Mouse (Mus musculus) heart, embryonic 14.5 days (tissue): ENCODE measurements around the gene Col25a1. TPM values are rescaled to one million over a fixed set of nuclear protein-coding genes. Genes with fewer than 3 reads are reported as not detected.

Experiments
- ATAC-seq: fragments of 200-750 bp; cut with Nextera tagmentation; 2 replicates; pipeline ENCODE4 v1.8.0; 2017; ENCODE audit warnings: low read depth, moderate TSS enrichment; ENCODE audit not compliant: insufficient number of reproducible peaks, insufficient read depth, low FRiP score
- H3K27ac ChIP-seq, 2 experiments: fragments of 200-500 bp in 1 of 2; fragments of 300-500 bp in 1 of 2; sonication (generic) in 1 of 2; replicated peaks in 1 of 2; 2 replicates each; pipeline ENCODE4 v1.5.1; 2012 to 2014; ENCODE audit warnings: low read depth in 2 of 2, low read length in 2 of 2, control low read depth in 1 of 2, mild to moderate bottlenecking in 1 of 2, mixed read lengths in 1 of 2; ENCODE audit not compliant: control insufficient read depth in 1 of 2, insufficient read depth in 1 of 2
- H3K27me3 ChIP-seq: fragments of 300-500 bp; sonication (generic); 2 replicates; pipeline ENCODE4 v1.6.1; 2014; ENCODE audit warnings: mild to moderate bottlenecking, low read length, control low read depth; ENCODE audit not compliant: control insufficient read depth, insufficient read depth
- H3K36me3 ChIP-seq: fragments of 300-500 bp; sonication (generic); 2 replicates; pipeline ENCODE4 v1.6.1; 2014; ENCODE audit warnings: mild to moderate bottlenecking, control low read depth, low read length, mixed read lengths; ENCODE audit not compliant: control insufficient read depth, insufficient read depth
- H3K4me1 ChIP-seq, 2 experiments: fragments of 200-500 bp in 1 of 2; fragments of 300-500 bp in 1 of 2; sonication (generic) in 1 of 2; 2 replicates each; pipeline ENCODE4 v1.6.1; 2012 to 2014; ENCODE audit warnings: low read length in 2 of 2, control low read depth in 1 of 2, mixed read lengths in 1 of 2; ENCODE audit not compliant: control insufficient read depth in 2 of 2, insufficient read depth in 2 of 2
- H3K4me2 ChIP-seq: fragments of 300-500 bp; sonication (generic); 2 replicates; pipeline ENCODE4 v1.6.1; 2014; ENCODE audit warnings: mild to moderate bottlenecking, low read length
- H3K4me3 ChIP-seq, 2 experiments: fragments of 200-500 bp in 1 of 2; fragments of 300-500 bp in 1 of 2; sonication (generic) in 1 of 2; 2 replicates each; pipeline ENCODE4 v1.5.1; 2012 to 2014; ENCODE audit warnings: low read length in 2 of 2, mild to moderate bottlenecking in 2 of 2, control low read depth in 1 of 2, low read depth in 1 of 2, moderate library complexity in 1 of 2; ENCODE audit not compliant: control insufficient read depth in 1 of 2, insufficient read depth in 1 of 2
- H3K9ac ChIP-seq: fragments of 300-500 bp; sonication (generic); 2 replicates; pipeline ENCODE4 v1.6.1; 2014; ENCODE audit warnings: mild to moderate bottlenecking, low read length
- H3K9me3 ChIP-seq: fragments of 300-500 bp; sonication (generic); 2 replicates; pipeline ENCODE4 v1.6.1; 2016; ENCODE audit warnings: low read length, control low read depth; ENCODE audit not compliant: control insufficient read depth
- WGBS: fragments of 180-500 bp; shearing (Covaris S2); extraction: QIAGEN DNeasy Blood & Tissue Kit; methylation state at CpG from one replicate; pipeline ENCODE4 v1.1.7; 2014; 5-methylcytosine and 5-hydroxymethylcytosine counted together
- polyA plus RNA-seq: library from polyadenylated mRNA; unstranded; fragments of >200 nt; fragmentation: Nextera tagmentation; extraction: Ambion mirVana; gene quantifications from 2 replicates; pipeline ENCODE4 v1.2.1, GENCODE M21; 2014

Gene Col25a1
- polyA plus RNA-seq, result 2.0 and 2.3 TPM in 2 replicates

DNA sequence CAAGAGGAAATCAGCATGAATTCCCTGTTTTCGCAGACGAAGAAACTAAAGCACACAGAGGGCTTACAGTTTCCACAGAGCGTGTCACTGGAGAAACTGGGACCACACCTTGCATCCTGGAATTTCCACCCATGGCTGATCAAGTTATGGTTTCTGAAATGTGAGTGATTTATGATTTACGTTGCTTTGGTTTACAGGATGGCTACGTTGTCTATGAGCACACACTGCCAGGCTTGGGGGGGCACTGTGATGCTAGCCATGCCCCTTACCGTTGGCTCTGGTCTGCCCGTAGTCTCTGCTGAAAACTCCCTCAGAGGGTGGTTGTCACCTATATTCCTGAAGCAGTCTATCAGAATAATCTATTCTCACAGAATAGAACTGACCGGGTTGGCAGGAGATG, at the start of gene Col25a1:
TSS of gene Col25a1 (plus strand) at position 301 of the 400 bp plus-strand sequence.
- Histone ChIP-seq H3K9ac (no peak within 1 kb of the TSS), H3K27ac (no peak within 1 kb of the TSS), H3K27me3 (no peaks in the 10 kb centered on the region), H3K4me2 (no peak within 1 kb of the TSS), H3K36me3 (no peaks in the 10 kb centered on the region), H3K4me3 (no peak within 1 kb of the TSS), H3K9me3 (no peaks in the 10 kb centered on the region), H3K4me1 (no peaks in the 10 kb centered on the region)
- 86% methylated on average over 8 of the region's 8 CpGs for WGBS
- no peak for ATAC-seq

DNA sequence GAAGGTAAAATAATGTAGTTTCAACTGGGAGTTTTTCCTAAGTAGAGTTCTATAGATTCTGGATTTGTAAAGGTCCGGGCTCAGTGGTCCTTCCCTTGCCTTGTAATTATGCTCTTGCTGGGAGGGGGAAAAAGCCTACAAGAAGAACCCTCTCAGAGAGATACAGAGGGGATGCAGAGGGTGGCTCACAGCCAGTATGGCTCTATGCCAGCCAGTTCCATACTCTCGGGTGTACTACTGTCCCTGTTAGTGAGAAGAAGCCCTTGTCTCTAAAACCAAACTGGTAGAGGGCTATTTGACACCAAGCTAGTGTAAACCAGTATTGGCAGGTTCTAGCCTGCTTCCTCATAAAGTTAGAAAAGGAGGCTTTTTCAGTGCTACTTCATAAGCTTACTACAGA, 48.0 kb upstream of the Col25a1 start:
- WGBS, result 33% methylated on average over 2 of the region's 2 CpGs
- H3K27me3 ChIP-seq, result peaks cover 5% of the 10 kb centered on the region
- no peak overlapping the region for H3K27ac ChIP-seq
- ATAC-seq, result no peak
- H3K4me2 ChIP-seq, result no peak overlapping the region
- H3K4me1 ChIP-seq, result no peaks in the 10 kb centered on the region
- H3K9me3 ChIP-seq, result no peaks in the 10 kb centered on the region
- no peak overlapping the region for H3K9ac ChIP-seq
- H3K36me3 ChIP-seq, result no peaks in the 10 kb centered on the region
- no peak overlapping the region for H3K4me3 ChIP-seq

DNA sequence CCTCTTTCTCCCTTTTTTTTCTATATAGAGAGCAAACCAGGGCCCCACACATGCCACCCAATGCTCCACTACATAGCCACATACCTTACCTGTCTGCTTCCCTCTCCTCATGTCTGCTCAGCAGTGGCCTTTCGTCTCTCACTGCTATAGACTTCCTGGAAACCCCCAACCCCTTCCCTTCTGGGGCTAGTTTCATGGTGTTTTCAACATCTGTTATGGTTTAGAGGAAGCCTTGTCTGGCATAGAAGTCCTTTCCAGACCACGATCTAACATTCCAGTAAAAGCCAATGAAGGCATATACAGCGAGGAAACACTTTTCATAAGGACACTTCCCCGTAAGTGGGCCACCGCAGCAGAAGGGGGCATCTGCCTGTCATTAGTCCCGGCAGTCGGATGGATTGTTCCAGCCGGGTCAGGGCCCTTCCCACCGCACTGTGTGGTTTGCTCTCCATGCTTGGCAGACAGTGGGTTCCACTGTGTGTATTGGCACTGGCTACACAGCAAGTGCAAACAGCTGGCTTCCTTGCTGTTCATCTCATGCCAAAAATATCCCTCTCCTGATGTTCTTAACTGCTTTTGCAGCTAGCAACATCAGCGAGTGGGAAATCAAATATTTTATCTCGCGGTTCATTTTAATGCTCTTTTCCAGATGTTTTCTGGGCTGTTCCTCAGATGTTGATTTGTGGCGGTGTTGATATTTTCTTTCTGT, 44.8 kb upstream of the Col25a1 start:
- ATAC-seq, result no peak
- Histone ChIP-seq H3K4me2 (no peak overlapping the region), H3K9ac (no peak overlapping the region), H3K36me3 (no peaks in the 10 kb centered on the region), H3K4me3 (no peak overlapping the region), H3K4me1 (no peaks in the 10 kb centered on the region), H3K9me3 (no peaks in the 10 kb centered on the region), H3K27me3 (peaks cover 4% of the 10 kb centered on the region), H3K27ac (no peak overlapping the region)
- 63% methylated on average over 13 of the region's 13 CpGs for WGBS

DNA sequence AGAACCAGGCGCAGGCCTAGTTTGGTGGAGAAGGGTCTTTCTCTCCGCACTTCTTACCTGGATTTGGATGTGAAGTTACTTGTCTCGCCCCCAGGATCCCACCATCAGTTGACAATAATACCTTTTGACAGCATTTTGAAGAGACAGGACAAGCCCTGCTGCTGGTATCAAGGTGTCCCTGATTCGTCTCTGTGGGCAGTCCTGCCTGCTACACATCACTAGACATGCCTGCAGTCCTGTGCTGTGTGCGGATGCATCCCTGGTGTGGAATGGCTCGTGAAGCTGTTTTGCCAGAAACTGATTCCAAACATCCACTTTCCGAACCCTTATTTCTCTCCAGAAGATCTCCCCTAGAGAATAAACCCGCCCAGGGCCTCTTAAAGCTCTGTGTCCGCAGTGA, 43.8 kb upstream of the Col25a1 start:
- no peaks in the 10 kb centered on the region for H3K4me1 ChIP-seq
- H3K9me3 ChIP-seq, result no peaks in the 10 kb centered on the region
- H3K36me3 ChIP-seq, result no peaks in the 10 kb centered on the region
- H3K27me3 ChIP-seq, result peaks cover 4% of the 10 kb centered on the region
- no peak for ATAC-seq
- no peak overlapping the region for H3K27ac ChIP-seq
- H3K9ac ChIP-seq, result no peak overlapping the region
- no peak overlapping the region for H3K4me2 ChIP-seq
- no peak overlapping the region for H3K4me3 ChIP-seq
- WGBS, result 79% methylated on average over 9 of the region's 9 CpGs

DNA sequence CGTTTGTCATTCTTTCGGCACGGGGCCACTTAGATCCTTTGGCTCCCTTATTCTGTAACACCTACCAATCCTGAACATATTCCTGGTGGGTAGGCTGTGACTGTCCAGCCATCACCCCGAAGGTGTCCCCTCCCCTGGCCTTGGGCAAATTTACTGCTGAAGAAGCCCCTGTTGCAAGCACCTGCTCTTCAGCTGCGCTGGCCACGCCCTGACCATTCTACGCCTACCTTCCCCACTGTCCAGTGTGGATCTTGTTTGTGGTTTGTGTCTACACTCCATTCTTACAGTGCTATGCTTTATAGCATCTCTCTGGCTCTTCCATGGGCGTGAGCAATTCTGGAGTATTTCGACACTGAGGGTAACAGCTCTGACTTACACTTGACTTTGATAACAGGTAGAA, 42.6 kb upstream of the Col25a1 start:
- Histone ChIP-seq H3K4me3 (no peak overlapping the region), H3K9ac (no peak overlapping the region), H3K27ac (no peak overlapping the region), H3K4me2 (no peak overlapping the region), H3K9me3 (no peaks in the 10 kb centered on the region), H3K4me1 (no peaks in the 10 kb centered on the region), H3K27me3 (peaks cover 4% of the 10 kb centered on the region), H3K36me3 (no peaks in the 10 kb centered on the region)
- no peak for ATAC-seq
- whole genome bisulfite sequencing, result 82% methylated on average over 9 of the region's 9 CpGs

DNA sequence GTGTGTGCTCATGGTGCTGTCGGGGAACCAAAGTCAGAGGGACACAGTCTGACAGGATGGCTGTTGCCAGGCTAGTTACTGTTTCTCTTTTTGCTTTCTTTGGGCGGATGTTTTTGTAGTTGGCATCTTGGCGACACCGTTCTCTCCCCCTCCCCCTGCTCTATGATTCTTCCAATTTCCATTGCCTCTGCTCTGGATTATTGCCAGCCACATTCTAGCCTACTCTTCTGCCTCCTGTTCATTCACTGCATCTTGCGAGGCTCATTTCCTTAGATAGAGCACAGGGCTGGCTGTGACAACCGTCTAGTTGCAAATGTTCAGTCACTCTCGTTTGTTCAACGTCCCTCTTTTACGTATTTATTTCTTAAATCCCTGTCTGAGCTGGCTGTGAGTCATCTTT, 40.8 kb upstream of the Col25a1 start:
- no peak overlapping the region for H3K9ac ChIP-seq
- no peak for ATAC-seq
- H3K4me2 ChIP-seq, result no peak overlapping the region
- no peaks in the 10 kb centered on the region for H3K9me3 ChIP-seq
- H3K27me3 ChIP-seq, result peaks cover 4% of the 10 kb centered on the region
- H3K36me3 ChIP-seq, result no peaks in the 10 kb centered on the region
- H3K4me1 ChIP-seq, result no peaks in the 10 kb centered on the region
- 66% methylated on average over 9 of the region's 9 CpGs for WGBS
- H3K27ac ChIP-seq, result no peak overlapping the region
- no peak overlapping the region for H3K4me3 ChIP-seq

DNA sequence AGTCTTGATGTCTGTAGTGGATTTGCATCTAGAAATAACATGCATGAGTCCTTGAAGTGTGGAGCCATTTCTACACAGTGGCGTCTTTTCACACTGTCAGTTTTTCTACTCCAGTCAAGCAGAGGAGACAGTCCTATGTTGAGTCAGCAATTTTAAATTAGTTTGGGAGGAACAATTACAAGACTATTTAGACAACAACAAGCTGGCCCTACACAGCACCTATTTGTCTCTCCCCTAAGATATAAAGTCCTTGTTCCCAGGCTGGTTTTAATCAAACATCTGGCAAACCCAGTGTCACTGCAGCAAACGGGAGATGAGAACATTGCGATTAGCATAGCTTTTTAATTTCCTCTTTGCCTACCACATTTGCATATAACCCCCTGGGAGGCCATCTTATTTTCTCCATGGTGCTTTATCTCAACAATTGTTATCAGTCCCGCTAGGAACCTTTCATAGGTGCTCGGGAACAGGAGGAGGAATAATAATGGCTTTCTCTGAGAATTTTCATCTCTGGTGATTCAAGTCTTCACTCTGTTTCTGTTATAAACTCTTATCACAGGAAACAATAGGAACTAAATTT, 37.1 kb upstream of the Col25a1 start:
- ATAC-seq, result no peak
- Histone ChIP-seq H3K9ac (no peak overlapping the region), H3K27ac (no peak overlapping the region), H3K9me3 (no peaks in the 10 kb centered on the region), H3K36me3 (no peaks in the 10 kb centered on the region), H3K4me2 (no peak overlapping the region), H3K27me3 (no peaks in the 10 kb centered on the region), H3K4me1 (no peaks in the 10 kb centered on the region), H3K4me3 (no peak overlapping the region)
- WGBS, result 57% methylated on average over 5 of the region's 5 CpGs
